Mouse (Mus musculus) frontal cortex, postnatal 36 days (tissue): ENCODE measurements at regions not wholly inside any gene's neighbourhood (a gene's known extent, or its start where the extent isn't known, plus 50 kb on each side); places are given as distances from the start of the nearest gene placed in this dataset.

Experiments used
- DNase-seq, 2 experiments: peaks; one replicate each; pipeline ENCODE4 v3.0.0; 2022; ENCODE audit warnings: low spot score in 2 of 2

GRCm38 (mm10) chr11:28273299-28273698 is 66.4 kb downstream of the Gm6685 start:
- DNase-seq: peak; percentile 26 to 40

- no peak for DNase-seq
These were observed 67.1 kb downstream of the Gm6685 start for GRCm38 (mm10) chr11:28272571-28272970.
